27 mouse cellular contexts compared by ENCODE assay signal in genomic region chr13:5370007-5370406, GRCm38 (mm10).
DNase-seq lines count a peak whose midpoint lies in the region; ATAC-seq and TF ChIP-seq lines count a peak whose summit lies in the region.
"Had no signal": no experiment of that assay in that cellular context is flagged by ENCODE, and none has a peak within 500 bp of the region (broad histone marks: within the 10 kb centered on the region; RNA-seq: fewer than 3 reads in every experiment).

No protein-coding gene starts in this region.

- H3K27me3 ChIP-seq in lung, embryonic 14.5 days (ENCODE audit: insufficient read depth, low read length): no peaks in the 10 kb centered on the region
- no peaks in the 10 kb centered on the region for H3K27me3 ChIP-seq in kidney, embryonic 16.5 days (ENCODE audit: insufficient read depth, low read length)
- H3K27me3 ChIP-seq: embryonic facial prominence, embryonic 13.5 days; hindbrain, embryonic 13.5 days; limb, embryonic 12.5 days; stomach, embryonic 15.5 days had no signal

- no peak overlapping the region for H3K4me2 ChIP-seq in lung, embryonic 14.5 days
- H3K4me2 ChIP-seq in kidney, embryonic 16.5 days (replicated peaks; ENCODE audit: low read depth, low read length): no peak overlapping the region
- H3K4me2 ChIP-seq: embryonic facial prominence, embryonic 13.5 days; hindbrain, embryonic 13.5 days; limb, embryonic 12.5 days; midbrain, embryonic 11.5 days; stomach, embryonic 15.5 days had no signal

- TF ChIP-seq CTCF in lung, embryonic 14.5 days (IDR thresholded peaks at IDR 0.05; ENCODE audit: low read depth): no peak

- H3K36me3 ChIP-seq in lung, embryonic 14.5 days (ENCODE audit: insufficient read depth): no peaks in the 10 kb centered on the region
- no peaks in the 10 kb centered on the region for H3K36me3 ChIP-seq in kidney, embryonic 16.5 days (ENCODE audit: insufficient read depth, low read length)
- H3K36me3 ChIP-seq: embryonic facial prominence, embryonic 13.5 days; forebrain, embryonic 10.5 days; hindbrain, embryonic 13.5 days; limb, embryonic 12.5 days; stomach, embryonic 15.5 days had no signal

- no peaks in the 10 kb centered on the region for H3K4me1 ChIP-seq in lung, embryonic 14.5 days (ENCODE audit: insufficient read depth)
- no peaks in the 10 kb centered on the region for H3K4me1 ChIP-seq in kidney, embryonic 16.5 days (ENCODE audit: insufficient read depth, low read length)
- H3K4me1 ChIP-seq: embryonic facial prominence, embryonic 13.5 days; forebrain, embryonic 10.5 days; hindbrain, embryonic 13.5 days; limb, embryonic 12.5 days; stomach, embryonic 15.5 days had no signal

- no peaks in the 10 kb centered on the region for H3K9me3 ChIP-seq in lung, embryonic 14.5 days (ENCODE audit: low read depth, low read length)
- no peaks in the 10 kb centered on the region for H3K9me3 ChIP-seq in kidney, embryonic 16.5 days (ENCODE audit: low read length)
- H3K9me3 ChIP-seq: embryonic facial prominence, embryonic 13.5 days; forebrain, embryonic 10.5 days; hindbrain, embryonic 13.5 days; limb, embryonic 12.5 days; stomach, embryonic 15.5 days had no signal

- peak; percentile 3 to 8 for DNase-seq in layer of hippocampus, adult 8-10 months (ENCODE audit: low spot score in 2 of 2)
- DNase-seq in layer of hippocampus, postnatal 14 days (ENCODE audit: low spot score in 2 of 2): no peak
- peak; percentile 14 to 29 for DNase-seq in lung, adult 18-20 months
- DNase-seq in lung, embryonic 14.5 days: peak; percentile 82
- DNase-seq in lung, postnatal 14 days: peak; percentile 51
- no peak for DNase-seq in cerebellum, postnatal 10 days
- DNase-seq in adrenal gland, postnatal 10 days: no peak
- DNase-seq: B cell, adult 2 months; cerebellum, adult 9-10 months; gastrocnemius, adult 2 months; gastrocnemius, postnatal 36 days; heart, adult 2 months; heart, postnatal 4 days; kidney, adult 9 months; kidney, postnatal 14 days; thymus, postnatal 14 days had no signal

- 26% methylated on average over 8 of the region's 8 CpGs for WGBS in lung, embryonic 14.5 days
- 65% methylated on average over 8 of the region's 8 CpGs for WGBS in kidney, embryonic 16.5 days

- no peak overlapping the region for H3K9ac ChIP-seq in lung, embryonic 14.5 days
- H3K9ac ChIP-seq in kidney, embryonic 16.5 days (replicated peaks; ENCODE audit: low read length): no peak overlapping the region
- H3K9ac ChIP-seq: embryonic facial prominence, embryonic 13.5 days; hindbrain, embryonic 13.5 days; limb, embryonic 12.5 days; stomach, embryonic 15.5 days had no signal

- ATAC-seq in lung, embryonic 14.5 days (ENCODE audit: insufficient read depth): peak; percentile 93
- no peak for ATAC-seq in kidney, embryonic 16.5 days (ENCODE audit: low FRiP score, low TSS enrichment)
- ATAC-seq: forebrain, embryonic 16.5 days; intestine, postnatal 0 days; midbrain, embryonic 16.5 days had no signal

- H3K4me3 ChIP-seq in lung, embryonic 14.5 days (ENCODE audit: low read depth, low read length): no peak overlapping the region
- H3K4me3 ChIP-seq in kidney, embryonic 16.5 days (ENCODE audit: low read length): no peak overlapping the region
- H3K4me3 ChIP-seq: embryonic facial prominence, embryonic 13.5 days; forebrain, embryonic 10.5 days; gastrocnemius, adult 2 months; heart, adult 2 months; hindbrain, embryonic 13.5 days; left cerebral cortex, adult 2 months; limb, embryonic 12.5 days; stomach, embryonic 15.5 days had no signal

- H3K27ac ChIP-seq in lung, embryonic 14.5 days (ENCODE audit: low read depth): no peak overlapping the region
- no peak overlapping the region for H3K27ac ChIP-seq in kidney, embryonic 16.5 days (ENCODE audit: low read length)
- H3K27ac ChIP-seq: embryonic facial prominence, embryonic 13.5 days; forebrain, embryonic 10.5 days; gastrocnemius, adult 2 months; heart, adult 2 months; hindbrain, embryonic 13.5 days; left cerebral cortex, adult 2 months; limb, embryonic 12.5 days; stomach, embryonic 15.5 days had no signal

Comparison
In these comparisons a context has a peak if more than half of its experiments do, and no peak if none do; other contexts are left out.
1. DNase-seq: peak in layer of hippocampus, adult 8-10 months (2 of 2), lung, adult 18-20 months (2 of 2), lung, embryonic 14.5 days (single experiment) and lung, postnatal 14 days (single experiment); none in layer of hippocampus, postnatal 14 days (0 of 2), cerebellum, postnatal 10 days (0 of 2) and adrenal gland, postnatal 10 days (single experiment).